In the genomic region with DNA sequence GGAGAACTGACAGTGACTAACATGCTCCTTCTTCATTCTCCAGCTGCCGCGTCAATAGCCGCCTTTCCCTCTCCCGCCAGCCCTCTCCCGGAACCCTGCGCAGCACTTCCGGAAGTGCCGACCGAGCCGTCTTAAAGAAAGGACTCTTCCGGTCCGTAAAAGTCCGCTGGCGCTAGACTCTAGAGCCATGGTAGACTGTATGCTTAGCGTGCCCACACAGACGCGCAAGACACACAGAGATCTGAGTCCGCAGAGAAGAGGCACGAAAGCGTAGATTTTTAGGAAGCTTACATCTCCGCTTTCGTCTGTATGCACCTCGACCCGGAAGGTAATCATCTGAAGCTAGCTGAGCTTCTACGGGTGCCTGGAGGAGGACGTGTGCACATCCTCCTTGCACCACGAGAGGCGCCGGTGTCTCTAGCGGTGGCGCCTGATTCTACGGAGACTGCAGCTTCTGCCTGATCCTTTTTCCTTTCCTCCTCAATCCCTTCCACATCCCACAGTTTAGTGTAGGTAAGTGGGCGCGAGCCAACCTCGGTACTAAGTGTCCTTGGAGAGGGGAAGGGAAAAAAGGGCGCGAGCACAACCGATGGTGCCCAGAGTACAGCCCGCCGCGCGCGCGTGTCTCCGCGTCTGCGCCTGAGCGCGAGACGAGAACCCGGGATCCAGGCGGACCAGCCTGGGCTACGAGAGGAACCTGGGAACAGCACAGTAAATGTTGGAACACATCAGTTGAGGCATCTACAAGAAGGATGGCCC, we compare ENCODE assay signal across 1 mouse cellular context.
A peak's percentile ranks its signal among the peaks of the same experiment; 100 is the strongest.
TF ChIP-seq lines count a peak whose summit lies in the region.

A gene (plus strand): TSS at position 147 of the 759 bp plus-strand sequence.
A gene (minus strand): TSS at position 292 of the 759 bp plus-strand sequence.

TF ChIP-seq in CH12.LX, 34 proteins besides CTCF, POLR2A, EP300 and RAD21 (continued from another document):
- no peak for TF ChIP-seq BHLHE40 (IDR thresholded peaks at IDR 0.05; ENCODE audit: low read depth, low read length)
- TF ChIP-seq POLR2AphosphoS2 (IDR thresholded peaks at IDR 0.05; ENCODE audit: low read depth, low read length) = 0 out of 2 replicates have a peak, but pooled peaks have one; percentile 46
- peak; percentile 81 for TF ChIP-seq MYC (IDR thresholded peaks at IDR 0.05; ENCODE audit: low read depth, low read length)
- peak; percentile 78 for TF ChIP-seq SIN3A (IDR thresholded peaks at IDR 0.05; ENCODE audit: low read length)
- 0 out of 2 replicates have a peak, but pooled peaks have one; percentile 9 for TF ChIP-seq MAZ (IDR thresholded peaks at IDR 0.05; ENCODE audit: low read depth, low read length)
- TF ChIP-seq ZMIZ1 (IDR thresholded peaks at IDR 0.05; ENCODE audit: low read depth, low read length) = no peak
- TF ChIP-seq RCOR1 (conservative IDR thresholded peaks at IDR 0.05; ENCODE audit: low read depth, low read length) = no peak
- TF ChIP-seq HCFC1 (IDR thresholded peaks at IDR 0.05; ENCODE audit: low read depth, low read length) = peak; percentile 90
- TF ChIP-seq KAT2A (IDR thresholded peaks at IDR 0.05; ENCODE audit: insufficient replicate concordance, low read length) = peak; percentile 84; the same call in 1 of the 2 replicates
- TF ChIP-seq ZKSCAN1 (IDR thresholded peaks at IDR 0.05; ENCODE audit: borderline replicate concordance, low read depth, low read length) = no peak
- no peak for TF ChIP-seq ZNF384 (IDR thresholded peaks at IDR 0.05; ENCODE audit: low read depth, low read length)
- TF ChIP-seq UBTF (IDR thresholded peaks at IDR 0.05; ENCODE audit: low read depth, low read length) = no peak; the same call in 1 of the 2 replicates
- TF ChIP-seq GABPA (IDR thresholded peaks at IDR 0.05; ENCODE audit: insufficient replicate concordance, low read depth, low read length) = no peak
- peak; percentile 89 for TF ChIP-seq ELF1 (IDR thresholded peaks at IDR 0.05; ENCODE audit: low read depth, low read length)
- TF ChIP-seq USF2 (conservative IDR thresholded peaks at IDR 0.05; ENCODE audit: low read depth, low read length) = no peak
- TF ChIP-seq TCF12 (IDR thresholded peaks at IDR 0.05; ENCODE audit: low read depth, low read length) = peak; percentile 36
- peak; percentile 87 for TF ChIP-seq CHD2 (IDR thresholded peaks at IDR 0.05; ENCODE audit: low read length)
- no peak for TF ChIP-seq MAFK (IDR thresholded peaks at IDR 0.05; ENCODE audit: insufficient replicate concordance, low read length)
- no peak for TF ChIP-seq ZC3H11A (IDR thresholded peaks at IDR 0.05; ENCODE audit: low read depth, low read length)
- TF ChIP-seq PAX5 (IDR thresholded peaks at IDR 0.05; ENCODE audit: low read length) = no peak
- no peak for TF ChIP-seq ETS1 (conservative IDR thresholded peaks at IDR 0.05; ENCODE audit: low read depth, low read length)
- TF ChIP-seq CHD1 (IDR thresholded peaks at IDR 0.05; ENCODE audit: low read depth, low read length) = no peak
- TF ChIP-seq IRF4 (IDR thresholded peaks at IDR 0.05; ENCODE audit: low read depth, low read length) = peak; percentile 64; the same call in 1 of the 2 replicates
- no peak for TF ChIP-seq SMC3 (IDR thresholded peaks at IDR 0.05; ENCODE audit: low read depth, low read length)
- no peak for TF ChIP-seq JUND (conservative IDR thresholded peaks at IDR 0.05; ENCODE audit: low read depth, low read length)
- TF ChIP-seq TBP (conservative IDR thresholded peaks at IDR 0.05; ENCODE audit: low read depth, low read length) = 0 out of 2 replicates have a peak, but pooled peaks have one; percentile 63
- TF ChIP-seq MEF2A (IDR thresholded peaks at IDR 0.05; ENCODE audit: borderline replicate concordance, low read depth, low read length) = no peak; the same call in 1 of the 2 replicates
